Mouse (Mus musculus): ENCODE results near the gene Olfr432. TPM values are rescaled to one million over a fixed set of nuclear protein-coding genes. Genes with fewer than 3 reads are reported as not detected.

The Olfr432 gene
- total and polyA plus RNA-seq, 3 experiments = not detected

DNA sequence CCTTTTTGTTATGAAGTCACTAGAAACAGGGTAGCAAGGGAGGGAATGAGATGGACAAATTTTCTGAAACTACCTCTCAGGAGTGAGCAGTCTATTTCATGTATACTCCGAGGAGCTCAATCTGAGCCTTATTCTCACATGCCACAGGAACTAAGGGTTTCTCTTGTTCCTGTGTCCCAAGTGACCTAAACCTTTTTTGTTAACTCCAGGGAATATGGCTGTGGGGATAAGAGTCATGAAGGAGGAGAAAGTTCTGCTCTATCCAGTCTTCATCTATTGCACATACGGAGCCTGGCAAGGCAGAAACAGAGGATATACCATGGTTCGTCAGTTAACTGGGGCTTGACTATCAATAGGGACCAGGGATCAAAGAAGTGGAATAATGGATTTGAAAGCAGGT is 17.3 kb downstream of the Olfr432 start, which contains the start of gene Olfr430:
Gene Olfr430 (plus strand): TSS at position 301 of the 400 bp plus-strand sequence.
- Histone ChIP-seq H3K79me2 (ENCODE audit: control insufficient read depth, insufficient read depth, low read length, poor library complexity) (no peaks in the 10 kb centered on the region), H3K9ac (ENCODE audit: control insufficient read depth, low read depth, low read length, poor library complexity, severe bottlenecking) (no peak within 1 kb of the TSS), H3K36me3 (ENCODE audit: control insufficient read depth in 1 of 2, insufficient read depth in 2 of 2, low read length in 2 of 2) (no peaks in the 10 kb centered on the region), H3K4me3 (ENCODE audit: control insufficient read depth in 1 of 2, insufficient read depth in 1 of 2, low read depth in 2 of 2, low read length in 2 of 2) (no peak within 1 kb of the TSS), H3K4me1 (ENCODE audit: control insufficient read depth in 1 of 2, insufficient read depth in 2 of 2, low read length in 2 of 2) (no peaks in the 10 kb centered on the region), H3K27me3 (ENCODE audit: control insufficient read depth in 1 of 2, insufficient read depth in 2 of 2, low read length in 2 of 2) (no peaks in the 10 kb centered on the region), H3K27ac (ENCODE audit: control insufficient read depth, low read depth, low read length) (no peak within 1 kb of the TSS), H3K9me3 (replicated peaks; ENCODE audit: insufficient read depth, low read length) (no peaks in the 10 kb centered on the region)
- TF ChIP-seq ZNF384 (IDR thresholded peaks at IDR 0.05; ENCODE audit: low read depth, low read length) (no peak), MAFK (IDR thresholded peaks at IDR 0.05; ENCODE audit: borderline replicate concordance, low read depth, low read length) (no peak), E2F4 (IDR thresholded peaks at IDR 0.05; ENCODE audit: borderline replicate concordance, low read depth, low read length) (no peak), GABPA (IDR thresholded peaks at IDR 0.05; ENCODE audit: low read depth, low read length) (no peak), JUND (IDR thresholded peaks at IDR 0.05; ENCODE audit: low read depth, low read length) (no peak), ZC3H11A (IDR thresholded peaks at IDR 0.05; ENCODE audit: low read depth, low read length) (no peak), MYB (IDR thresholded peaks at IDR 0.05; ENCODE audit: low read depth, low read length) (no peak), NRF1 (IDR thresholded peaks at IDR 0.05; ENCODE audit: insufficient read depth, low read depth, low read length, poor library complexity, severe bottlenecking) (no peak), ZKSCAN1 (IDR thresholded peaks at IDR 0.05; ENCODE audit: low read depth, low read length) (no peak), RAD21 (IDR thresholded peaks at IDR 0.05; ENCODE audit: low read depth, low read length) (no peak), KAT2A (conservative IDR thresholded peaks at IDR 0.05; ENCODE audit: low read depth, low read length) (no peak), MEF2A (IDR thresholded peaks at IDR 0.05; ENCODE audit: extremely low read depth, insufficient replicate concordance, low read depth, low read length, poor library complexity, severe bottlenecking) (no peak), GATA1 (IDR thresholded peaks at IDR 0.05; ENCODE audit: low read depth, low read length) (no peak), CTCF (IDR thresholded peaks at IDR 0.05 in 2 of 3, conservative IDR thresholded peaks at IDR 0.05 in 1 of 3; ENCODE audit: control insufficient read depth in 1 of 3, insufficient read depth in 1 of 3, low read depth in 2 of 3, low read length in 3 of 3, poor library complexity in 1 of 3, severe bottlenecking in 1 of 3) (no peak)
- no peak for DNase-seq (ENCODE audit: low read depth, low spot score)

DNA sequence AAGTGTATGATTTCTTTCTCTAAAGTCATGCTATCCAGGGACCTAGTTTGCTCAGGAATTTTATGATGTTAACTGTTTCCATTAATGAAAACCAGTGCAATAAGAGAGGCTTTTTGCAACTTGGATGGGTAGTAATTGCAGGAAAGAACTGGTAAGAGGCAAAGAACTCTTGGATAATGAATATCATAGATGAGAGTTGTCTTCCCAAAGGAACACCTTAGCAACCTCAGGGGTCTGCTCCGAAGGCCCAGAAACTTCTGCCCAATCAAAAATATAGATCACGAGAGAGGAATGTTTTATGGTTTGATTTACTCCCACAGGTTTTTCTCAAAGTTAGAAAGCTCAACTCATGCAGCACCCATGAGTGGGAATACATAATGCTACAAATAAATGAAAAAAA is 35.0 kb downstream of the Olfr432 start, which contains the start of gene Olfr429:
Gene Olfr429 (plus strand): TSS at position 301 of the 400 bp plus-strand sequence.
- no peak for DNase-seq (ENCODE audit: low read depth, low spot score)
- Histone ChIP-seq H3K9me3 (replicated peaks; ENCODE audit: insufficient read depth, low read length) (no peaks in the 10 kb centered on the region), H3K9ac (ENCODE audit: control insufficient read depth, low read depth, low read length, poor library complexity, severe bottlenecking) (no peak within 1 kb of the TSS), H3K79me2 (ENCODE audit: control insufficient read depth, insufficient read depth, low read length, poor library complexity) (no peaks in the 10 kb centered on the region), H3K36me3 (ENCODE audit: control insufficient read depth in 1 of 2, insufficient read depth in 2 of 2, low read length in 2 of 2) (no peaks in the 10 kb centered on the region), H3K27me3 (ENCODE audit: control insufficient read depth in 1 of 2, insufficient read depth in 2 of 2, low read length in 2 of 2) (no peaks in the 10 kb centered on the region), H3K4me1 (ENCODE audit: control insufficient read depth in 1 of 2, insufficient read depth in 2 of 2, low read length in 2 of 2) (no peaks in the 10 kb centered on the region), H3K4me3 (ENCODE audit: control insufficient read depth in 1 of 2, insufficient read depth in 1 of 2, low read depth in 2 of 2, low read length in 2 of 2) (no peak within 1 kb of the TSS), H3K27ac (ENCODE audit: control insufficient read depth, low read depth, low read length) (no peak within 1 kb of the TSS)
- no peak for TF ChIP-seq TAL1 (IDR thresholded peaks at IDR 0.05; ENCODE audit: low read length)
- TF ChIP-seq MAFK (IDR thresholded peaks at IDR 0.05; ENCODE audit: borderline replicate concordance, low read depth, low read length) = no peak
- no peak for TF ChIP-seq EP300 (IDR thresholded peaks at IDR 0.05; ENCODE audit: low read depth in 1 of 2, low read length in 2 of 2)
- TF ChIP-seq MYC (IDR thresholded peaks at IDR 0.05; ENCODE audit: low read depth, low read length) = no peak
- TF ChIP-seq NRF1 (IDR thresholded peaks at IDR 0.05; ENCODE audit: insufficient read depth, low read depth, low read length, poor library complexity, severe bottlenecking) = no peak
- TF ChIP-seq HCFC1 (IDR thresholded peaks at IDR 0.05; ENCODE audit: low read depth, low read length) = no peak
- no peak for TF ChIP-seq CHD1 (IDR thresholded peaks at IDR 0.05; ENCODE audit: low read depth, low read length)
- TF ChIP-seq POLR2AphosphoS5 (IDR thresholded peaks at IDR 0.05; ENCODE audit: borderline replicate concordance, low read depth, low read length) = no peak
- TF ChIP-seq SMC3 (IDR thresholded peaks at IDR 0.05; ENCODE audit: low read depth, low read length) = no peak
- no peak for TF ChIP-seq ZNF384 (IDR thresholded peaks at IDR 0.05; ENCODE audit: low read depth, low read length)
- no peak for TF ChIP-seq POLR2AphosphoS2 (IDR thresholded peaks at IDR 0.05; ENCODE audit: low read length)

Data from MEL (cell line).